Mouse (Mus musculus) Patski (cell line): ENCODE measurements at regions not wholly inside any gene's neighbourhood (a gene's known extent, or its start where the extent isn't known, plus 50 kb on each side); places are given as distances from the start of the nearest gene placed in this dataset.

ENCODE experiments used
- ATAC-seq: fragments of 100-300 bp; one replicate; pipeline ENCODE4 v1.8.0; 2021
- CTCF ChIA-PET: fragments of 350-600 bp; sonication (Branson Sonifier 250); formaldehyde crosslinking; loops from one replicate; lab custom pipeline; 2022; ENCODE audit warnings: inconsistent platforms; lab: Charles Lee
- POLR2A ChIA-PET: fragments of 350-600 bp; sonication (Branson Sonifier 250); formaldehyde crosslinking; loops from one replicate; lab custom pipeline; 2022; ENCODE audit warnings: antibody characterized with exemption, inconsistent platforms; lab: Charles Lee
- DNase-seq: peaks from one replicate; pipeline ENCODE4 v3.0.0-alpha.2; 2011; ENCODE audit warnings: low read depth, low spot score
- H3K27me3 ChIP-seq: fragments of 371-371 bp; one replicate; pipeline ENCODE4 v1.5.1; 2021
- CTCF ChIP-seq: fragments of 100-300 bp; IDR thresholded peaks from one replicate; pipeline ENCODE4 v1.5.1; 2021
- in situ Hi-C: fragments of 300-500 bp; cut with MboI; formaldehyde crosslinking; loops from 3 replicates; pipeline ENCODE4 v1.11.1; 2018; ENCODE audit warnings: low pct_unique_long_range_greater_than_20kb, mixed read lengths

DNA sequence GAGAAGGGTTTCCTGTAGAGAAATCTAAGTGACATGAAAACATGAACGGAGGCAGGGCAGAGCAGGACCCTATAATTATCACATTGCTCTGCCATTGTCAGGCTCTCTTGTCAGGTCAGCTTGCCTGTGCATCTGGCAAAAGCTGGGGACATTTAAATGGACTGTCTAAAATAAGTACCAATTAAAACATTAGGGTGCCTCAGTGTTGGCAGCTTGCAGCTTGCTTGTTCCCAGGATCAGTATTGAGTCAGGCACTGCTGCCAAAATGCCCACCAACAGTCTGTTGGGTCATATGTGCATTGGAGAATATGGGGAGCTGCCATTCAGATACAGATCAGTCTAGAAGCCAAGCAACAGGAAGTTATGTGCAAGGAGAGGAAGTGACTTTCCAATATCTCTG lies 349.5 kb upstream of the B3gat1 start:
- POLR2A ChIA-PET = no interaction called here
- no peaks in the 10 kb centered on the region for H3K27me3 ChIP-seq
- CTCF ChIA-PET = no interaction called here
- no peak for TF ChIP-seq CTCF
- in situ Hi-C loops = no loop called here
- ATAC-seq = no peak
- no peak for DNase-seq

DNA sequence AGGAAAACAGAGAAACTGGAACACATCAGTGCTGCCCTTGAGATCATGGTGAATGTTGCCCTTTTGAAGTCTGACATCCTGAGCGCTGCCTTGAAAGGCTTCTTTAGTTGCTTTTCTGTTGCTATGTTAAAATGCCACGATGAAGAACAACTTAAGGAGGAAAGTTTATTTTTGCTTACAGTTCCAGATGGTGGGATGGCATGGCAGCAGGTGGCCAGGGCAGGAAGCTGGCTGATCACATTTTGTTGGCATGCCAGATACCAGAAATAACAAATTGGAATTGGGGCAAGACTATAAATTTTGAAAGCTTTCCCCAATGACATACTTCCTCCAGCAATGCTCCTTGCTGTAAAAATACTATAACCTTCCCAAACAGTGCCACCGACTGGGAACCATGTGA lies 334.9 kb upstream of the B3gat1 start:
- no peak for TF ChIP-seq CTCF
- ChIA-PET POLR2A (no interaction called here), CTCF (no interaction called here)
- no peaks in the 10 kb centered on the region for H3K27me3 ChIP-seq
- in situ Hi-C loops = no loop called here
- DNase-seq (no peak), ATAC-seq (no peak)

DNA sequence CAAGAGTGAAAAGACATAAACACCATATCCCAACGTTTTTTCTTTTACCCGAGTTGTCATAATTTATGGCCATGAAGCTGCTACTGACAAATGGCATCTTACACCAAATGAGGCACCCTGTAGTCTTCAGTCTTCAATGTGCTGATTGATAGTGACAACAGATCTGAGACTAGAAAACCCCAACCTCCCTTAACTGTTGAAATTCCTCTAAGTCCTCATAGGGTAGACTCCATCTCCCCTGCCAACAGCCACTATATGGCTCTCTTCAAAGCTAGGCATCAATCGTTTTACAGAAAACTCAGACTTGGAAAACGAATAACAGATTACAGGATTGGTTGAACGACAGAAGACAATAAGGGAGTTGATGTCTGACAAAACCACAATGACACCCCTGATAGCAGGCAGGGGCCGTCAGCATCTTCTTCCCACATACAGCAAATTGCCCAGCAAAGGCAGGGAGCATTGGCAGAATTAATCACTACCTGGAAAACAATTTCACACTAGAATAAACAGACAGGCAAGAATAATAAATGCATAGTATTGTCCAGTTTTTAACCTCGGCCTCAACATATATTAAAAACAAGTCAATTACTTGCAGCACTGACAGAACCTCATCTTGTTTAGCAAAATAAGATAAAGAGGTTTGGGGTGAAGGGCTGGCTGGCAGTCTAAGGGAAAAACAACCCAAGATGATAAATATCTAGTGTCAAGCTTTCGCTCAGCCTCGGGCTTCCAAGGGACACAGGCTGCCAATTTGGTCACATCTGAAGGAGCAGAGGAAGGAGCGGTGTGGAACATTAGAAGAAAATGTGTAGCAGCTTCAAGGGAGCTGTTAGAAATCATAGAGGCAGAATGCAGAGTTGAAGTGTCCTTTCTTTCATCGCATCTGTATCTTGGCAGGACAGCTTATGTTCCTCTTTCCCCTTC lies 310.4 kb upstream of the B3gat1 start:
- DNase-seq (no peak), ATAC-seq (no peak)
- no peaks in the 10 kb centered on the region for H3K27me3 ChIP-seq
- TF ChIP-seq CTCF = no peak
- ChIA-PET CTCF (no interaction called here), POLR2A (no interaction called here)
- in situ Hi-C loops = no loop called here

DNA sequence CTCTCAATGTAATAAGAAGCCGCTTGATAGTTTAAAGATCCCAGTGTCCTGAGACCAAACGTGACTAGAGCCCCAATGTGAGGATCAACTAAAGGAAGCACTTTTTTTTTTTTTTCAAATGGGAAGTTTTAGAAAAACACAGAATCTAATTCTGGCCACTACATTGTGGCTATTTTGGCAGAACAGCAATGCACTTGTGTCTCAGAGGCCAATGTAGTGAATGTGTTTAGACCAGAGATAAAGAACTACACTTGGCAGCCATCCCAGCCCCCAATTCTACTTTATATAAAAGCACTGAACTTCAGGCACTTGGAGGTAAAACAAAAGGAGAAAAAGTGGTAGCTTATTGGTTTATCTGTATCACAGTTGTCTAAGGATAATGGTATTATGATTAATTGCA lies 298.0 kb upstream of the B3gat1 start:
- H3K27me3 ChIP-seq = no peaks in the 10 kb centered on the region
- ATAC-seq = no peak
- CTCF ChIA-PET = no interaction called here
- in situ Hi-C loops = no loop called here
- no peak for TF ChIP-seq CTCF
- POLR2A ChIA-PET = no interaction called here
- DNase-seq = no peak

DNA sequence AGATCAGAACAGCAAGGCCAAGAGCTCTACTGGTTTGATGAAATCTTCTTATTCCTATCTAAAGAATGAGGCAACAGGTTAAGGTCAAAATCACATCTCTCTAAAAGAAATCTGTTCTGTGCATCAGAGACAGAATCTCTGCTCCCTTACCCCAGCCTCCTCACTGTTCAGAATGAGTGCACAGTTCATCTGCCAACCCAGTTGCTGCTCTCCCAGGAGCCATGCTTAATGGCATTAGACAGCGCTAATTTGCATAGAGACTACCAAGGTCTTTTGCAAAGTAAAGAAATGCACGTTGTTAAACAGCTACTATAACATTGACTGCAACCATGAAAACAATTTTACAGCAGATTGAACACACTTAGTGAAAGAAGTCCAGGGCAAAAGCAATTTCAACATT lies 296.3 kb upstream of the B3gat1 start:
- ATAC-seq = no peak
- POLR2A ChIA-PET = no interaction called here
- TF ChIP-seq CTCF = no peak

DNA sequence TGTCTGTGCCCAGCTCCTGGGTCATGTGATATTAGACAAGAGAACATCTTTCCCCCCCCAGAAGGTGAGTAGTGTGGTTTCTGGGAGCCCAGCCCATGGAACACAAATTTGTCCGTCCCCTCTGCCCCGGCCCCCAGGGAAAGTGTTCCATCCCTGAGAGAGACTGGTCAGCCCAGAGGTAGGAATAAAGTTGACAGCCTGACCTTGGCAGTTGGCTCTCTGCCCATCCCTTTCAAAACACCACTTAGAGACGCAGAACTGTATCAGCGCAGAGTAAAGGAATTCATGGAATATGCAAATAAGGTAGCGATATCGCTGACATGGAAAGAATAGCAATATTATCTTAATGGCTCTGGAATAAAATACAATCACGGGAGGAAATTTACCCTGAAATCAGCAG lies 279.6 kb upstream of the B3gat1 start:
- ATAC-seq = no peak
- ChIA-PET POLR2A (no interaction called here), CTCF (no interaction called here)
- no peak for TF ChIP-seq CTCF
- in situ Hi-C loops = no loop called here
- DNase-seq = no peak
- no peaks in the 10 kb centered on the region for H3K27me3 ChIP-seq

More for the DNA sequence above, 296.3 kb upstream of the B3gat1 start:
- DNase-seq = no peak
- CTCF ChIA-PET = no interaction called here
- in situ Hi-C loops = no loop called here
- no peaks in the 10 kb centered on the region for H3K27me3 ChIP-seq

DNA sequence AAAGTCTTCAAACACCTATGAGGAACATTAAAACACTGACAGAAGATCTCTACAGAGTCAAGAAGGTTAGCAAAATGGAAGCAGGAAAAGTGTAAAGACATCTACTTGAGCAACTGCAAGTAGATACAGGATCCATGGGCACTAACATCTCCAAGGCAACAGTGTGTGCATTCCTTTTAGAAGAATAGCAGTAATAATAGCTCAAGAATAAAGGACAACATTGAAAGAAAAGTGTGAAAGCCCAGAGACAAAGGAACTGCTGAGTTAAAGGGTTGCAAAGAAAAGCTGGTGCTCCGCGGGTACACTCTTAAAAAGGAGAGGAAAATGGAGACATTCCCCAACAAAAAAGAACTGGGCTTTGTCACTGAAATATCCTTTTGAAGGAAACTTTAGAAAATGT lies 272.4 kb upstream of the B3gat1 start:
- in situ Hi-C loops = no loop called here
- TF ChIP-seq CTCF = no peak
- DNase-seq (no peak), ATAC-seq (no peak)
- ChIA-PET CTCF (no interaction called here), POLR2A (no interaction called here)
- H3K27me3 ChIP-seq = no peaks in the 10 kb centered on the region

DNA sequence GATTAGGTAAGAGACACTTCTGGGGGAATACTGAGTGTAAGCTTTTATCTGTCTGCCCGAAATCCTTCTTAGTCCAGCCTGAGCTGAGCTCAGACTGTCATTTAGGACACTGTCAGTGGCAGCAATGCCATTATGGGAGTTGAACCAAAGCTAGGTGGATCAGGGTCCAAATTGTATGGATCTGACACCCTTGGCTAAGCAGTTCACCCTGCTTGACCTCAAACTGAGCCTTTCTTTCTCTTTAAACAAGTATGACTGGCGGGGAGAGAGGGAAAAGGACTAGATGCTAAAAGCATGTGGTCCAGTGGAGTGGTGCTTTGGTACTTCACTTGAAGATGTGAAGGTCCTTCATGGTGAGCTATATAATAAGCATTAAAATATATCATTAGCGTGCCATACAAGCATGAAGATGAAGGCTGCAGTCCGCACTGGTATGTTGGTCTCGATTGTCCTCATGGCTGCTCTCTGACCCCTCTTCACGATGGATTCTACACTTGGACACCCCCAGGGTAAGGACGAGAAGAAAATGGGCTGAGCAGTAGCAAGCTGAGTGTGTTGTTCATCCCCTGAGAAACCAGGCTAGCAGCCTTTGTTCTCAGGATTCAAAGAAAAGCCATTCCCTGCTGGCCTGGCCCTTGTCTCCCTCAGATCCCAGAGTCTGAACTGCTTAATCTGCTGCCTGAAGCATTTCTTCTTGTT lies 262.7 kb upstream of the B3gat1 start:
- DNase-seq (no peak), ATAC-seq (no peak)
- POLR2A ChIA-PET = no interaction called here
- CTCF ChIA-PET = no interaction called here
- TF ChIP-seq CTCF = no peak
- no peaks in the 10 kb centered on the region for H3K27me3 ChIP-seq
- in situ Hi-C loops = no loop called here

DNA sequence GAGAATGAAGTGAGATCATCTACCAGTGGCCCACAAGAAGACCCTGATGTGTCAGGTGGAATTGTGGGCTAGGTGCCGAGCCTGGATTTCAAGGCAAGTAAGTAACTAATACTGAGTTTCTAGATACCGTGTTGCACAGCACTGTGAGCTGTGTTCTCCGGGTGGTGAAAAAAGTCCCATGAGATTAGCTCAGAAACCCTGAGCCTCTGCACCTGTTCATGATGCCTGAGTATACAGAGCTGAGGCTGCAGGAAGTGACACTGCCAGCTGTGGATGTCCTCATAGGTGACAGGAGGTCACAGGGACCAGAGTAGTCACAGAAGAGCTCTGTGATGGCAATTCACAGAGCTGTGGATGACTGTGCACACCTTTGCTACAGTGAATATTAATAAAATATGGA lies 257.2 kb upstream of the B3gat1 start:
- DNase-seq = no peak
- no peak for ATAC-seq
- ChIA-PET CTCF (no interaction called here), POLR2A (no interaction called here)
- in situ Hi-C loops = no loop called here
- no peak for TF ChIP-seq CTCF
- no peaks in the 10 kb centered on the region for H3K27me3 ChIP-seq

DNA sequence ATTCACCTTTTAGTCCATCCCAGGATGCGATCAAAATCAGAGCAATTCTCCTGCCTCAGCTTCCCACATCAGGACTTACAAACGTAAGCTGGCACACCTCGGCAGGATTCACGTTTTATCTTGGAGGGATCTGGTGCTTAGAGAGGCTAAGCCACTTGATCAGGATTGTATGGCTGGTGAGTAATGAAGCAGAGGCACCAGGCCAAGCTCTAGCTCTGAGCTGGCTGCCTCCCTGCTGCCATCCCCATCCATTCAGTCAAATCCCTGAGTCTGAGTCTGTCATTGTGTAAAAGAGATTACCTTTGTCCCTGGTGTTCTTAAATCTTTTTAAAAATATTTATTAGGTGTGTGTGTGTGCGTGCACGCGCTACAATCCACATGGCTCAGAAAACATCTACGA lies 252.6 kb upstream of the B3gat1 start:
- in situ Hi-C loops = no loop called here
- ATAC-seq = no peak
- ChIA-PET POLR2A (no interaction called here), CTCF (interaction anchor here (1.3 kb wide), 1 partner anchor 16 kb away, joined by 3 read pairs; no protein-coding TSS in a partner anchor)
- TF ChIP-seq CTCF = no peak
- no peak for DNase-seq
- H3K27me3 ChIP-seq = no peaks in the 10 kb centered on the region

DNA sequence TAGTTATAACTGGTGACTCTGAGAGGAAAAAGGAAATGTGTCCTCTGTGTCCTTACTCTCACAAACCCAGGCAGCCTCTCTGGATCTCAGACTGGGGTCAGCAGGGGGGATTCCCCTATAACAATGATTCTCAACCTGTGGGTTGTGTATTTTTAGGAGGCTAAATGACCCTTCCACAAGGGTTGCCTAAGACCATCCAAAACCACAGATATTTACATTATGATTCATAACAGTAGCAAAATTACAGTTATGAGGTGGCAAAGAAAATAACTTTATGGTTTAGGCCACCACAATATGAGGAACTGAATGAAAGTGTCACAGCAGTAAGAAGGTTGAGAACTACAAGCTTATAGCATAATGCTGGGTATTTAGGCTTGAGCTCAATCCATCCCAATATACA lies 251.6 kb upstream of the B3gat1 start:
- in situ Hi-C loops = no loop called here
- ChIA-PET POLR2A (no interaction called here), CTCF (interaction anchor here (1.3 kb wide), 1 partner anchor 15 kb away, joined by 3 read pairs; no protein-coding TSS in a partner anchor)
- H3K27me3 ChIP-seq = no peaks in the 10 kb centered on the region
- ATAC-seq = no peak
- no peak for TF ChIP-seq CTCF
- no peak for DNase-seq
